Mouse (Mus musculus): ENCODE results near the gene Gypa. TPM values are rescaled to one million over a fixed set of nuclear protein-coding genes. Genes with fewer than 3 reads are reported as not detected.

Gypa gene
- polyA plus RNA-seq, 1 experiment from 2014 or later, result 11.6 TPM

Other genes with a start within 250 kb of the Gypa start
- 0.04 and 0.09 TPM in 2 replicates for gene Frem3, start 117.3 kb downstream of the Gypa start, polyA plus RNA-seq (2014; fragmentation: Nextera tagmentation; extraction: Ambion mirVana)
- gene Smarca5, start 245.7 kb downstream of the Gypa start, polyA plus RNA-seq (2014; fragmentation: Nextera tagmentation; extraction: Ambion mirVana), result 129 and 141 TPM in 2 replicates